Mouse (Mus musculus): Measurements from ENCODE around the gene Six6.

Gene Six6

GRCm38 (mm10) chr12:72939616-72940015 is at the start of gene Six6:
TSS of gene Six6 (plus strand) at chr12:72939892.
- no peak for DNase-seq

GRCm38 (mm10) chr12:72917159-72917993 is 22.3 kb upstream of the Six6 start:
- DNase-seq, result no peak

DNA sequence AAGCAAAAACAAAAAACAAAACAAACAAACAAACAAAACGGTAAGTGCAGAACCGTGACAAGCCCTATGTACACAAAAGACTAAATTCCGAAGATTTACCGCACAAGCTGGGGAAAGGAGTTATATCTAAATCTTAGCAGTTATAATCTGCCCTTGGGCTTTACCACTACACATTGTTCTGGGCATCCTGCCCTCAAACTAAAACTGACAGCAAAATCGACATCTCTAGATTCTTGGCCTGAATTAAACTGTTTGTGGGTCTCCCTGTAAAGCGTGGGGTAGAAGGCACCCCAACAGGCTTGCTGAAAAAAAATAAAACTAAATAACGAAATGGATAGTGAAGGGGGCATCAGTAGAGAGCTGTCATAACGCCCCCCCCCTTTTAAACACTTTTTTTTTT is 2.9 kb upstream of the Six6 start:
- DNase-seq, result no peak

- no peak for DNase-seq
Observed at GRCm38 (mm10) chr12:72937537-72938120, 2.1 kb upstream of the Six6 start.

- DNase-seq, result no peak
Observed at GRCm38 (mm10) chr12:72938176-72938575, 1.5 kb upstream of the Six6 start.

GRCm38 (mm10) chr12:72938600-72939490 is 847 bp upstream of the Six6 start:
- no peak for DNase-seq

DNA sequence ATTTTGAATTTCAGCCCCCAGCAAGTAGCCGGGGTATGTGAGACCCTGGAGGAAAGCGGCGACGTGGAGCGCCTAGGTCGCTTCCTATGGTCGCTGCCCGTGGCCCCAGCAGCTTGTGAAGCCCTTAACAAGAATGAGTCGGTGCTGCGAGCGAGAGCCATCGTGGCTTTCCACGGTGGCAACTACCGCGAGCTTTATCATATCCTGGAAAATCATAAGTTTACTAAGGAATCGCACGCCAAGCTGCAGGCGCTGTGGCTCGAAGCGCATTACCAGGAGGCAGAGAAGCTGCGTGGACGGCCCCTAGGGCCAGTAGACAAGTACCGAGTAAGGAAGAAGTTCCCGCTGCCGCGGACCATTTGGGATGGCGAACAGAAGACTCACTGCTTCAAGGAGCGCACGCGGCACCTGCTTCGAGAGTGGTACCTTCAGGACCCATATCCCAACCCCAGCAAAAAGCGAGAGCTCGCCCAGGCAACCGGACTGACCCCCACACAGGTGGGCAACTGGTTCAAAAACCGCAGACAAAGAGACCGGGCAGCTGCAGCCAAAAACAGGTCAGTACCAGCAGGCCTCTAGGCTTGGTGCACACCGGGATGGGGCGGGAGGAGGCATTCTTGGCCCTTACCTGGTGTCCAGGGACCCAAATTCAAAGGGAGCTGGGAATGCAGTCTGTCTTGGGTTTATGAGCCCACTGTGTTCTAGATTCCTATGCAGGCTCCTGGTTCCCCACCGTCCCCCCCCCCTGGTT is 554 bp downstream of the Six6 start, which contains the start of gene 4930447C04Rik:
TSS of gene 4930447C04Rik (minus strand) at position 704 of the 751 bp plus-strand sequence.
- DNase-seq, result no peak

DNA sequence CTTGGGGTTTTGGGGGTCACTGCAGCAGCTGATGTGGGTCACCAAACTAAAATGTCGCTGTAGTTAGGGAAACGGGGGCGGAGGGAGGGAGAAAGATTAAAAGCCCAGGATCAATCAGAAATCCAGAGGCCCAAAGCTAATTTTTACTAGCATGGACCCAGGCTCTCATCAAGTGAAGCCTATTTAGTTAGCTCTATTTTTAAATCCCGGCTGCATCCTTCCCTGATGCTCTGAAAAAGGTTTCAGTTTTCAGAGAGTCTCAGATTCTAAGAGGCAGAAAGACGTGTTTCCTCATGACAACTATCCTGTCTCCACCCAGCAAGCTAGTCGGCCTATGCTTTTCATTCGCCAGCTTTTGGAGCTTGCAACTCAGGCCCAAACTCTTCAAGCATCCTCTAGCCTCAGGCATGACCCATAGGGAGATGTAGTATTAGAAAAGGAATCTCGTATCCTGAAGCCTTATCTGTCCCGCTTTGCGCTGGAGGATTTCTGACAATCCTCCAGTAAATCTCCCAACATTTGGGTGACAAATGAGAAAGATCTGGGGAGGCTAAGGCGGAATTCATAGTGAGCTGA is 1.2 kb downstream of the Six6 start:
- DNase-seq, result no peak

GRCm38 (mm10) chr12:72941398-72942051 is 1.8 kb downstream of the Six6 start:
- no peak for DNase-seq

DNA sequence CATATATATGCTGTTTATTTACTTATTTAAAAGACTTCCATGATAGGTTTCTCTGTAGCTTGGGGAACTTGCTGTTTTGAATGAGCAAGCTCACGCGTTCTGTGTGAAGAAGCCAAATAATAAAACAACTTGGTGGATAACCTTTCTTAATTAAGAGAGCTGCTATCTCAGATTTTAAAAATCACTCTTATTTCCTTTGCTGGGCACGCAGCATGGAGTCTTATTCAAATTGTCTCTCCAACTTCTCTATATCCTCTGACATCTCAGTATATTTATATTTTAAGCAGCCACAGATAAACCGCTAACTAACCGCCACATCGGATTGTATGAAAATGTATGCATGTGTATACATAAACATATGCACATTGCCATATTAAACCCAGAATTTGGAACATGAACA is 2.5 kb downstream of the Six6 start:
- no peak for DNase-seq

- DNase-seq, result no peak
Observed at GRCm38 (mm10) chr12:72943574-72944110, 4.0 kb downstream of the Six6 start.

DNA sequence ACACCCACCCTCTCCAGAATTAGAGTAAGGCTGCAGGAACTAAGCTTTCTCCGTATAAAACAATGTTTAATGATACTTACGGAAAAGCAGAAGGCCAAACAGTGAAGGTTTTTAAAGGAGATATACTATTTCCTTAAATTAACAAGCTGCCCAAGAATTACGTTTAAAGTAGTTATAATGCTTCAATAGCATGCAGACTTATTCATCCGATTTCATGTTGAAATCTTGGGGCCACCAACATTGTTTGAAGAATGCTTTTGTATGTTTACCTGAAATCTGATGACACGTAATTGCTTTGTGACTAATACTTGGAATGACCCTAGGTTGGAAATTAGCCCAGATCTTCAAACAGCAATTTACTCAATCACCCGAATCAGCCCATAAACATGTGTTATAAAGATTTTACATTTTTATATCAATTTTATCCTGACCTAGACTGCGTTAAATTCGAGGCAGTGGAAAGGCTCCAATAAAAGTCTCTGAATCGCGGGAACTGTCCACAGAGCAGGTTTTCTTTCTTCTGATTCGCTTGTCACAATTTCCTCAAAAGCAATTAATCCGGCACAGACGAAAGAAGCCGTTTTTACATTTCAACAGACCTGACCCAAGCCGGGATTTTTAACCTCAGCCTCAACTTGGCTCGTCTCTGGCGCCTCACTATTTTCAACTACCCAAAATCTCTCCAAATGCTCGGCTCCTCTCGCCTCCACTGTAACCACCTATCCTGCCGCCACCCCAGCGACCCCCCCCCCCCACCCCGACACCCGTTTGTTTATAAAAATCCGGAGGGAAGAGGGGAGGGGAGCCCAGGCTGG is 4.9 kb downstream of the Six6 start:
- DNase-seq, result no peak

GRCm38 (mm10) chr12:72945301-72946063 is 5.8 kb downstream of the Six6 start:
- no peak for DNase-seq

DNA sequence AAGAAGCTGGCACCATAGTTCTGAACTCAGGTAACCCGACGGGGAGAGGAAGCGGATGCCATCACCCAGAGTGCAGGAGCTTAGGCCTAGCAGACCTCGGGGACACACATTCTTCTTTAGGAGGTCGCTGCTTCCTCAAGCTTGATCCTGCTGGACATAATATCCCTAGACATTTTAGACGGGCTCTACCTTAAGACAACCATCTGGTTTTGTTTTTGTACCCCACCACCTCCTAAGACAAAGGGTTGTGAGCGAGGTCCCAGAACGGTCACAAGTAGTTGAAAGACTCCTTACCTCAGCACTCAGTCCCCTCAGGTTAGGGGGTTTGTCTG is 6.3 kb downstream of the Six6 start:
- no peak for DNase-seq

- DNase-seq, result no peak
Observed at GRCm38 (mm10) chr12:72946805-72947204, 7.1 kb downstream of the Six6 start.

DNA sequence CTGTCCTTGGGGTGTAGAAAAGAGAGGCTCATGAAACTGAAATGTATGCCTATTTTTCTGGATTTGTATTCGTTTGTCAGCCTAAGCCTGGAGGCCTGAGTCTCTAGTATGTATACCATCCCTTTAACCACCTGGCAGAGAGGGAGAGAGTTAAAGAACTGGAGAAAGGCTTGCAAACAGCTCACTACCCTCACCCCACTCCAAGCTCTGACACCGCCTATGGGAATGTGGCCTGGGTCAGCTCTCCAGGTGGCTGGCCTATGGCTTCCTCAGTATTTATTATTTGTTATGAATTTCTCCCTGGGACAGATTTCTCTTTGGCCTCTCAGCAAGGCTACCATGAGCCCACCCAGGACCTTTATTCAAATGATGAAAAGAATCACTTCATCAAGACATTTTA is 7.6 kb downstream of the Six6 start:
- DNase-seq, result no peak

DNA sequence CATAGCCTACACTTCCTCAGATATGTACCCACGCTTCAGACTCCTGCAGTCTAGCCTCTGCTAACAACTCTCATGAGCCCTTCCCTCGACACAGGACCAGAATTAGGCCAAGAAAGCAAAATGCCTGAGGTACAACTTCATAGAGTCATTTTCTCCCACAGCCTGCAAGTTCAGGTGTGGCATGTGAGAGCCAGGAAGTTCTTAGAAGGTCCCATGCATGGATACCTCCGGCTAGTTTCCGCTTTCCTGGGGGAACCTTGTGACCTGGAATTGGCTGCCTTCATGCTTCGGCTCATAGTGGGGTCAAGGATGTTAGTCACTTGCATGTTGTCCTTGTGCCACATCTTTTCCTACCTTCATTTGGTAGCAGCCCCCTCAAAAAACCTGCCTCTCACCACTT is 13.4 kb downstream of the Six6 start:
- no peak for DNase-seq

DNA sequence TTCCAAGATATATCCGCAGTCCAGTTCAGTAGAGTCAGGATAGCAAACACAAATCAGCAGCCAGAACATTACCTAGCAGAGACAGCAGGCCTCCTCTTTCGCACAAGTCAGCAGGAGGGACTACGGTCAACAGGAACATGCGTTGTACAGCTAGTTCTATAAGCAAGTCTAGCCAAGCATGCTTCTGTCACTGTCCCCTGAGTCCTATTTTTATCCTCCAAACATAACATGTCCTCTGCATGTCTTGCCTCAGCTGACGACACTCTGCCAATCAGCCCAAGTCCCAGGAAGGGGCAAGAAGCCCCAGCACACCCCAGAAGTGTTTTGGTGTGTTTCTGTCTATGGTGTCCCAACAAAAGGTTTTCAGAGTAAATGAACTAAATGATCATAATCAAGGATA is 14.2 kb downstream of the Six6 start:
- DNase-seq, result no peak

- DNase-seq, result no peak
Observed at GRCm38 (mm10) chr12:72954906-72955305, 15.2 kb downstream of the Six6 start.
